Mouse (Mus musculus): ENCODE results near the gene Cryba4. TPM values are rescaled to one million over a fixed set of nuclear protein-coding genes. Genes with fewer than 3 reads are reported as not detected.
A peak's percentile ranks its signal among the peaks of the same experiment; 100 is the strongest.

The Cryba4 gene
- polyA plus RNA-seq, 1 experiment from 2014 or later: 2.4 TPM

- 0 out of 2 replicates have a peak overlapping the region, but pooled peaks have one; percentile 23 for H3K9ac ChIP-seq
- H3K4me2 ChIP-seq (replicated peaks): 0 out of 2 replicates have a peak overlapping the region, but pooled peaks have one; percentile 1
- H3K4me1 ChIP-seq: peaks cover 92% of the 10 kb centered on the region
- no peaks in the 10 kb centered on the region for H3K27me3 ChIP-seq (replicated peaks)
- 0 out of 2 replicates have a peak overlapping the region, but pooled peaks have one; percentile 5 for H3K27ac ChIP-seq
- 8% methylated on average over 1 of the region's 1 CpGs for WGBS
- H3K4me3 ChIP-seq: no peak overlapping the region
- H3K36me3 ChIP-seq: peaks cover 64% of the 10 kb centered on the region
- no peaks in the 10 kb centered on the region for H3K9me3 ChIP-seq
- no peak for ATAC-seq (ENCODE audit: low FRiP score, low read depth)
These were observed 32.9 kb downstream of the Cryba4 start for GRCm38 (mm10) chr5:112219398-112219797.

- H3K27me3 ChIP-seq (replicated peaks): no peaks in the 10 kb centered on the region
- peaks cover 56% of the 10 kb centered on the region for H3K36me3 ChIP-seq
- no peak overlapping the region for H3K4me2 ChIP-seq (replicated peaks)
- no peak overlapping the region for H3K9ac ChIP-seq
- peak overlapping the region; percentile 34 for H3K27ac ChIP-seq
- no peak overlapping the region for H3K4me3 ChIP-seq
- peaks cover 92% of the 10 kb centered on the region for H3K4me1 ChIP-seq
- WGBS: 69% methylated on average over 4 of the region's 4 CpGs
- ATAC-seq (ENCODE audit: low FRiP score, low read depth): no peak
- no peaks in the 10 kb centered on the region for H3K9me3 ChIP-seq
These were observed 33.6 kb downstream of the Cryba4 start for GRCm38 (mm10) chr5:112218679-112219078.

- ATAC-seq (ENCODE audit: low FRiP score, low read depth): no peak
- H3K9me3 ChIP-seq: no peaks in the 10 kb centered on the region
- WGBS: 55% methylated on average over 22 of the region's 22 CpGs
- peak overlapping the region; percentile 25; the same call in 1 of the 2 replicates for H3K4me2 ChIP-seq (replicated peaks)
- peaks cover 41% of the 10 kb centered on the region for H3K36me3 ChIP-seq
- no peak overlapping the region for H3K4me3 ChIP-seq
- H3K27ac ChIP-seq: peak overlapping the region; percentile 57
- peak overlapping the region; percentile 30; the same call in 1 of the 2 replicates for H3K9ac ChIP-seq
- H3K27me3 ChIP-seq (replicated peaks): no peaks in the 10 kb centered on the region
- peaks cover 84% of the 10 kb centered on the region for H3K4me1 ChIP-seq
These were observed 35.3 kb downstream of the Cryba4 start for GRCm38 (mm10) chr5:112217031-112217430.

GRCm38 (mm10) chr5:112216335-112216734 lies 36.0 kb downstream of the Cryba4 start:
- Histone ChIP-seq H3K9ac (no peak overlapping the region), H3K4me1 (peaks cover 80% of the 10 kb centered on the region), H3K4me3 (no peak overlapping the region), H3K27me3 (replicated peaks) (no peaks in the 10 kb centered on the region), H3K36me3 (peaks cover 35% of the 10 kb centered on the region), H3K4me2 (replicated peaks) (no peak overlapping the region), H3K27ac (peak overlapping the region; percentile 57), H3K9me3 (no peaks in the 10 kb centered on the region)
- ATAC-seq (ENCODE audit: low FRiP score, low read depth): no peak
- 60% methylated on average over 6 of the region's 7 CpGs for WGBS

GRCm38 (mm10) chr5:112215801-112216251 lies 36.5 kb downstream of the Cryba4 start:
- Histone ChIP-seq H3K27ac (peak overlapping the region; percentile 57; the same call in 1 of the 2 replicates), H3K4me1 (peaks cover 76% of the 10 kb centered on the region), H3K4me2 (replicated peaks) (peak overlapping the region; percentile 31), H3K9me3 (no peaks in the 10 kb centered on the region), H3K36me3 (peaks cover 31% of the 10 kb centered on the region), H3K4me3 (no peak overlapping the region), H3K9ac (no peak overlapping the region), H3K27me3 (replicated peaks) (no peaks in the 10 kb centered on the region)
- WGBS: 32% methylated on average over 9 of the region's 9 CpGs
- ATAC-seq (ENCODE audit: low FRiP score, low read depth): no peak

GRCm38 (mm10) chr5:112215291-112215751 lies 37.0 kb downstream of the Cryba4 start:
- peak overlapping the region; percentile 31 for H3K4me2 ChIP-seq (replicated peaks)
- 13% methylated on average over 12 of the region's 12 CpGs for WGBS
- no peak overlapping the region for H3K9ac ChIP-seq
- peak overlapping the region; percentile 57; the same call in 1 of the 2 replicates for H3K27ac ChIP-seq
- no peak overlapping the region for H3K4me3 ChIP-seq
- peaks cover 71% of the 10 kb centered on the region for H3K4me1 ChIP-seq
- no peak for ATAC-seq (ENCODE audit: low FRiP score, low read depth)
- peaks cover 26% of the 10 kb centered on the region for H3K36me3 ChIP-seq
- no peaks in the 10 kb centered on the region for H3K27me3 ChIP-seq (replicated peaks)
- H3K9me3 ChIP-seq: no peaks in the 10 kb centered on the region

- Histone ChIP-seq H3K4me2 (replicated peaks) (peak overlapping the region; percentile 16; the same call in 1 of the 2 replicates), H3K27ac (peak overlapping the region; percentile 72), H3K9ac (0 out of 2 replicates have a peak overlapping the region, but pooled peaks have one; percentile 5), H3K27me3 (replicated peaks) (no peaks in the 10 kb centered on the region), H3K4me3 (no peak overlapping the region), H3K36me3 (peaks cover 17% of the 10 kb centered on the region), H3K4me1 (peaks cover 62% of the 10 kb centered on the region), H3K9me3 (no peaks in the 10 kb centered on the region)
- 2% methylated on average over 10 of the region's 10 CpGs for WGBS
- ATAC-seq (ENCODE audit: low FRiP score, low read depth): peak; percentile 27
These were observed 37.9 kb downstream of the Cryba4 start for GRCm38 (mm10) chr5:112214419-112214818.

- Histone ChIP-seq H3K9me3 (no peaks in the 10 kb centered on the region), H3K4me1 (peaks cover 54% of the 10 kb centered on the region), H3K4me2 (replicated peaks) (no peak overlapping the region; the same call in 1 of the 2 replicates), H3K27me3 (replicated peaks) (no peaks in the 10 kb centered on the region), H3K27ac (peak overlapping the region; percentile 72), H3K4me3 (no peak overlapping the region), H3K36me3 (peaks cover 8% of the 10 kb centered on the region), H3K9ac (no peak overlapping the region)
- ATAC-seq (ENCODE audit: low FRiP score, low read depth): peak; percentile 61
- 26% methylated on average over 19 of the region's 19 CpGs for WGBS
These were observed 38.7 kb downstream of the Cryba4 start for GRCm38 (mm10) chr5:112213331-112214240.

- H3K27me3 ChIP-seq (replicated peaks): no peaks in the 10 kb centered on the region
- no peak for ATAC-seq (ENCODE audit: low FRiP score, low read depth)
- WGBS: 57% methylated on average over 6 of the region's 6 CpGs
- H3K27ac ChIP-seq: peak overlapping the region; percentile 72; the same call in 1 of the 2 replicates
- peaks cover under 1% of the 10 kb centered on the region; the same call in 1 of the 2 replicates for H3K36me3 ChIP-seq
- no peaks in the 10 kb centered on the region for H3K9me3 ChIP-seq
- no peak overlapping the region for H3K4me2 ChIP-seq (replicated peaks)
- H3K4me3 ChIP-seq: no peak overlapping the region
- no peak overlapping the region for H3K9ac ChIP-seq
- peaks cover 46% of the 10 kb centered on the region for H3K4me1 ChIP-seq
These were observed 39.5 kb downstream of the Cryba4 start for GRCm38 (mm10) chr5:112212711-112213264.

- Histone ChIP-seq H3K27ac (no peak overlapping the region), H3K4me3 (no peak overlapping the region), H3K27me3 (replicated peaks) (no peaks in the 10 kb centered on the region), H3K36me3 (no peaks in the 10 kb centered on the region), H3K4me2 (replicated peaks) (no peak overlapping the region), H3K9me3 (no peaks in the 10 kb centered on the region), H3K9ac (no peak overlapping the region), H3K4me1 (peaks cover 37% of the 10 kb centered on the region)
- WGBS: 82% methylated on average over 7 of the region's 7 CpGs
- ATAC-seq (ENCODE audit: low FRiP score, low read depth): no peak
These were observed 40.4 kb downstream of the Cryba4 start for GRCm38 (mm10) chr5:112211911-112212310.

GRCm38 (mm10) chr5:112210104-112210503 lies 42.2 kb downstream of the Cryba4 start:
- WGBS: 27% methylated on average over 8 of the region's 8 CpGs
- no peaks in the 10 kb centered on the region for H3K36me3 ChIP-seq
- H3K4me3 ChIP-seq: no peak overlapping the region
- peaks cover 27% of the 10 kb centered on the region for H3K4me1 ChIP-seq
- H3K27ac ChIP-seq: no peak overlapping the region
- no peaks in the 10 kb centered on the region for H3K27me3 ChIP-seq (replicated peaks)
- ATAC-seq (ENCODE audit: low FRiP score, low read depth): no peak
- H3K9me3 ChIP-seq: no peaks in the 10 kb centered on the region
- H3K9ac ChIP-seq: no peak overlapping the region
- no peak overlapping the region for H3K4me2 ChIP-seq (replicated peaks)

GRCm38 (mm10) chr5:112208321-112208720 lies 44.0 kb downstream of the Cryba4 start:
- Histone ChIP-seq H3K27me3 (replicated peaks) (no peaks in the 10 kb centered on the region; the same call in 1 of the 2 replicates), H3K27ac (no peak overlapping the region), H3K36me3 (no peaks in the 10 kb centered on the region), H3K4me1 (peaks cover 12% of the 10 kb centered on the region), H3K4me2 (replicated peaks) (no peak overlapping the region), H3K9ac (no peak overlapping the region), H3K9me3 (no peaks in the 10 kb centered on the region), H3K4me3 (no peak overlapping the region)
- ATAC-seq (ENCODE audit: low FRiP score, low read depth): no peak
- 59% methylated on average over 4 of the region's 4 CpGs for WGBS

All from neural tube, embryonic 12.5 days (tissue).